Mouse (Mus musculus): ENCODE data around the gene Eci3. TPM values are rescaled to one million over a fixed set of nuclear protein-coding genes. Genes with fewer than 3 reads are reported as not detected.

Gene Eci3
- 0.02 and 0.03 TPM in 2 replicates for polyA plus RNA-seq (2012; rRNA removed)

GRCm38 (mm10) chr13:34963511-34964397 is at the start of gene Eci3:
TSS of gene Eci3 (minus strand) at chr13:34963810.

GRCm38 (mm10) chr13:34924210-34924609 is 39.4 kb downstream of the Eci3 start, which contains the start of the genes Fam217a and 4933417A18Rik:
TSS of gene Fam217a (minus strand) at chr13:34924310.
TSS of gene 4933417A18Rik (plus strand) at chr13:34924409.

Other genes with a start within 250 kb of the Eci3 start
- gene Fam50b, start 229.0 kb downstream of the Eci3 start, polyA plus RNA-seq (2012; rRNA removed) = 0.02 TPM in 2 replicates
- 56.2 and 57.3 TPM in 2 replicates for gene Prpf4b, start 88.5 kb downstream of the Eci3 start, polyA plus RNA-seq (2012; rRNA removed)
- 0.07 and 0.18 TPM in 2 replicates for gene Fam217a, start 39.5 kb downstream of the Eci3 start, polyA plus RNA-seq (2012; rRNA removed)
- gene 4933417A18Rik, start 39.4 kb downstream of the Eci3 start, polyA plus RNA-seq (2012; rRNA removed) = not detected in 2 replicates
- gene Eci2, start 63.3 kb upstream of the Eci3 start, polyA plus RNA-seq (2012; rRNA removed) = 27.3 and 32.0 TPM in 2 replicates